Mouse (Mus musculus) cerebral cortex, adult 2 months (tissue): ENCODE data around the gene Creb1.

Source experiments
- WGBS: fragments of 180-500 bp; shearing (Covaris S2); methylation state at CpG from one replicate; pipeline ENCODE4 v1.1.7; 2018; 5-methylcytosine and 5-hydroxymethylcytosine counted together

The Creb1 gene

DNA sequence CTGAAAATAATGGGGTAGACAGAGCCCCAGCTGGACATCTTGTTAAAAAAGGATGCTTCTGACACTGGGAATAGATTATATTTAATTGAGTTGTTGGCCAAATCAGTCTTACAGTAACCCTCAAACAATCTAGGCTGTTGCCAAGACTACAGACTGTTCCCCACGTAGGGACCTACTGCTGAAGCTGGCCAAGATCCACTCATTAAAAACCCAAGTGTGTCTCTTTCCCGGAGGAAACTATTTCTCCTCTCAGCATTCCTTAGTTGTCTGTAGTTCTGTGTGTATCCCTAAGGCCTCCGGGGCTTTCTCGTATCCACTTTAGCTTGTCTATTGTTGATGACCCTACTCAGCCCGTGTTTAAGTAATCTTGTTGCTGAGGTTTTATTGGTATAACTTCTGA is 99.1 kb downstream of the Creb1 start:
- WGBS = 33% methylated on average over 5 of the region's 5 CpGs

DNA sequence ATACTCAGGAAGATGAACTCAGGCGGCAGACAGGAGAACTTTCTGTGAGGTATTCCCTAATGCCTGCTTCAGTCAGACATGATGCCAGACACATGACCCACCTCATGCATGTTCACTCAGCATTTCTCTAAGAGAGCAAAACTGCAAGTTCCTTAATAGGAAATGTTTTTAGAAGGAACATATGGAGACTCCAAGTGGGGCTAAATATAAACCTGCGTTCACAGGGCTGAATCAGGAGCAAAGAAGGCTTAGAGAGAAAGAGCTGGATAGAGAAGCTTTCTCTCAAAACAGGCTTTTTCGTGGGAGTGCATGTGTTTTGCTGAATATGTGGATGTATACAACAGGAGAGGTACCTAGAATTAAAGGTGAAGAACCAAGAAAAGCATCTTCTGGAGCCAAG is 100.8 kb downstream of the Creb1 start:
- 30% methylated on average over 3 of the region's 3 CpGs for WGBS

DNA sequence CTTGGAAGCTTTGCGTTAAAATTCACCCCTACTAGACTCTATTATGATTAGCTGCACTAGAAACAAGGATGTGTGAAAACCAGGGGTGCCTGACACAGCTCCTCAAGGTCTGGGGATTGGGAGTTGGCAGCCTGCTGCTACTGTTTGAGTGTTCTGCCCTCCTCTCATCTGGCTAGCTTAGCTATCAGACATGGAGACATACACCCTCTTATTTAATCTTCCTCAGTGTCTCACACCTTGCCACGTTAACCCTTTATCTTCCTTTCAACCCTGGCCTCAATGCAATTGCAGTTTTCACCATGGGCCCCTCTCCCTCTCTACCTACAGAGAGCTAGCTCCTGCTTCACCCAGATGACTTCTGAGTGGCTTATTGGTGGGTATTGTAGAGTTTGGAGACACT is 103.2 kb downstream of the Creb1 start:
- WGBS = 66% methylated on average over 2 of the region's 2 CpGs

DNA sequence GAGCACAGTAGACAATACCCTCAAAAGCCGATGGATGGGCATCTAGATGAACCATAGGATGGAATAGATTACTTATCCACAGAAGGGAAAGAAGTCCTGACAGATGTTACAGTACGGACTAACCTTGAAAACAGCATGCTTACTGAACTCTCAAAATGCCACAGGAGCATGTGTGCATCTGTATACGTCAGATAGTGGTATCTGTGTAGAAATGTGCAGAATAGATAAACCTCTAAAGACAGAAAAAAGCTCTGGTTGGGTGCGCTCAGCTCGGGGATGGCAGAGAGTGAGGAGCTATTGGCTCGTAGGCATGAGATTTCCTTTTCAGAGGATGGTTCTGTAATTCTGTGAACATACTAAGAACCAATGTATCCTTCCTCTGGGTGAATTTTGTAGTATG is 106.8 kb downstream of the Creb1 start:
- WGBS = 90% methylated on average over 6 of the region's 6 CpGs

DNA sequence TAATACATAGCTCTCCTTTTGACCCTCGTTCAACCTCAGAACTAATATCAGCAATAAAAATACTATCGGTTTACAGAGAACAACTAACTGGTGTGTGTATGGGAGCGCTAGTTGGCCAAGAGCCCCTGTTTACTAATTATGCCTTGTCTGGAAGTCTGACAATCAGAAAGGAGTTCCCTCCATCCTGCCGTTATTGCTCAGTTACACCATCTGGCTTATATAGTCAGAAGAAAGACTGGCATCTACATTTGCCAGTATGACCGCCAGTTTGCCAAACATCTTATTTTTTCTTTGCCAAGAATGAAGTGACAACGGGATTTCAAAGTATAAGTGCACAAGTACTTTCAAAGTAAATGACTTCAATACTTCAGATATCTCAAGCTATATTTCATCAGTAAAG is 108.6 kb downstream of the Creb1 start:
- 61% methylated on average over 6 of the region's 6 CpGs for WGBS

DNA sequence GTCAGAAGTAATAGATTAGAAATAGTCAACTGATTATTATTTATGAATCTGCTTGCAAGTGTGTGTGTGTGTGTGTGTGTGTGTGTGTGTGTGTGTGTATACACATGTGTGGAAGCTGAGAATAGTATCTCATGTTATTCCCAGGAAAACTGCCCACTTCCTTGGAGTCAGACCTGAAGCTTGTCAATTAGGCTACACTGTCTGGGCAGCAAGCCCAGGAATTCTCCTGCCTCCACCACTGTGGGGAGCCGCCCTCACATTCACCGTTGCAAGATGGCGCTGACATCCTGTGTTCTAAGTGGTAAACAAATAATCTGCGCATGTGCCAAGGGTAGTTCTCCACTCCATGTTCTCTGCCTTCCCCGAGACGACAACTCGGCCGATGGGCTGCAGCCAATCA is 110.1 kb downstream of the Creb1 start:
- 50% methylated on average over 8 of the region's 8 CpGs for WGBS

DNA sequence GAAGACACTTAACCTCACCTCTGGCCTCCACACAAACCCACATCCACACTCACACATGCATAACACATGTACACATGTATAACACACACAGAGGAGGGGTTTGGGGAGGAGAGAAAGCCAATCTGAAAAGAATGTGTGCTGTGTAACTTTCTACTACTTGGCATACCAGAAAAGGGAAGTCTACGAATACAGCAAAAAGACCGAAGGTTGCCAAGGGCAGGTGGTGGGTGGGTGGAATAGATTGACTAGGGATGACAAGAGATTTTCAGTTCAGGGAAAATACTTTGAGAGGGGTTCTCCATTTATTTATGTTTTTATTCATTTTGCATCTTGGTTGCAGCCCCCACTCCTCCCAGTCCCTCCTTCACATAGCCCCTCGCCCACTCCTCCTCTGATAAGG is 112.1 kb downstream of the Creb1 start:
- 57% methylated on average over 3 of the region's 3 CpGs for WGBS

DNA sequence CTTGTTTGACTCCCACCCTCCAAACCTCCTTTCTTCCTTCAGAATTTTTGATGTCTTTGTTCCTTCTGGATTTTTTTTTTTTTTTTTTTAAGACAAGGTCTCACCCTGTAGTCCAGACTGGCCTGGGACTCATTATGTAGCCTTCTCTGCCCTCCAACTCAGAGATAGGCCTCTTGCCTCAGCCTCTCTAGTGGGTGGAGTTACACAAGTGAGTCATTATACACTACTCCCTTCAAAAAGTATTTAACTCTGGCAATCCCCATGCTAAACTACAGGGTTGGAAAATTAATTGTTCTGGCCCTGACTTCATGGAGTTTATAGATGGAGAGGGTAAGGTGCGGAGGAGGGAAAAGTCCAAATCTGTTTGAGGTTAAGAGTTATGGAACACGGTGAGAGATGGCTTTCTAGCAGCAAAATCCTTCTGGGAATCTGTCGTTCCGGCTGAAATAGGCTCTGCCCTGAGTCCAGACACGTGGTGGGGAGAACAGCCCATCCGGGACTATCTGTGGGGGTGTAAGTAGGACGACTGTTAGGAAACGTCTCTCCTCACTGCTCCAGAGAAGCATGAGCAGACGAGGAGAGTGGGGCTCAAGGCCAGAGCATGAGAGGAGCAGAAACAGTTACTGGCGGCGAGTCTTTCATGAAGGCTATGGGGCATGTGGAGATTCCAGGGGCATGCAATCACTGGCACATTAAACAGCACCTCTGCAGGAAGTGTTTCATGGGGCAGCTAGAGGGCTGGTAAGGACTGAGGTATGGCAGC is 117.1 kb downstream of the Creb1 start:
- 63% methylated on average over 11 of the region's 11 CpGs for WGBS

DNA sequence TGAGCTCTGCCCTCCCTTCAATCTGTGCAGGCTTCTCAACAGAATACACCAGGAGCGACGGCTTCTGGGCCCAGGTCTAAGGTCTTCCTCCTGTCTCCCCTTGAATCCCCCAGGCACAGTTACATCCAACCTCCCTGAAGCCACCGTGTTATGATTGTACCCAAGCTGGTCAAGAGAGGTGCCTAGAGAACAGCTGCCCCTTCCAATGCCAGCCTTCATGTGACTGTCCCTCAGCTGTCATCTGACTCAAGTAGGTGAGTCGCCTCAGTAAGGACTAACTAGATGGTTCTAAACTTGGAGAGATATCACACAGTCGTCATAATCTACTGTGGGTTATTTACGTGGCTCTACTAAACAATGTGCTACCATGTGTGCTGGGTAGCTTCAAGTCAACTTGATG is 121.3 kb downstream of the Creb1 start:
- WGBS = 94% methylated on average over 6 of the region's 6 CpGs
